Mouse (Mus musculus) gastrocnemius, postnatal 36 days (tissue): ENCODE measurements around the gene Arid3a. TPM values are rescaled to one million over a fixed set of nuclear protein-coding genes. Genes with fewer than 3 reads are reported as not detected.
"Not testable (repeated sequence)": the region's sequence is repeated elsewhere in the genome, so short reads cannot be mapped to it uniquely, and the experiment has no call there.

ENCODE experiments used
- DNase-seq, 2 experiments: peaks; one replicate each; pipeline ENCODE4 v3.0.0; 2022
- intact Hi-C: fragments of 180-260 bp; cut with DNase I; formaldehyde crosslinking; loops from one replicate; pipeline ENCODE4 v1.15.1; 2025
- long read RNA-seq, 2 experiments: library from polyadenylated mRNA; stranded (forward); transcript quantifications; one replicate each; pipeline ENCODE4 v2.0.0; 2021
- total RNA-seq, 2 experiments: library from RNA; stranded (reverse); gene quantifications; 2 replicates each; pipeline ENCODE4 v1.2.3; 2021

Arid3a gene
- total RNA-seq: 1 to 10 TPM; 1.3 to 1.8 TPM
- long read RNA-seq, experiment 1, partial matches to known transcripts: 0 of 1 reads
- long read RNA-seq, experiment 1, other reads (novel, unspliced or antisense): 1 of 1 reads
- long read RNA-seq, experiment 2, partial matches to known transcripts: 0 of 5 reads
- long read RNA-seq, experiment 2, other reads (novel, unspliced or antisense): 5 of 5 reads

GRCm38 (mm10) chr10:79926491-79927323 lies at the start of gene Arid3a:
Gene Arid3a, plus strand, starts transcription at chr10:79927043.
- peak; percentile 77 to 83 for DNase-seq
- intact Hi-C loops: loop anchor here (2.0 kb wide), 1 partner anchor 28 kb away; no protein-coding TSS in a partner anchor

GRCm38 (mm10) chr10:79877174-79877573 lies 49.7 kb upstream of the Arid3a start:
- no peak for DNase-seq
- intact Hi-C loops: no loop called here

GRCm38 (mm10) chr10:79877757-79878156 lies 49.1 kb upstream of the Arid3a start:
- intact Hi-C loops: no loop called here
- DNase-seq: peak; percentile 55 to 58

GRCm38 (mm10) chr10:79879527-79879926 lies 47.3 kb upstream of the Arid3a start:
- intact Hi-C loops: no loop called here

GRCm38 (mm10) chr10:79880721-79881120 lies 46.1 kb upstream of the Arid3a start:
- intact Hi-C loops: loop anchor here (5.0 kb wide), 1 partner anchor 48 kb away; no protein-coding TSS in a partner anchor
- DNase-seq: no peak

More at GRCm38 (mm10) chr10:79879527-79879926, 47.3 kb upstream of the Arid3a start:
- DNase-seq: no peak

- DNase-seq: no peak
- intact Hi-C loops: loop anchor here (5.0 kb wide), 1 partner anchor 50 kb away; no protein-coding TSS in a partner anchor
These were observed 44.9 kb upstream of the Arid3a start for GRCm38 (mm10) chr10:79881981-79882380.

- DNase-seq: peak; percentile 75 to 77
- intact Hi-C loops: loop anchor here (5.0 kb wide), 1 partner anchor 51 kb away; no protein-coding TSS in a partner anchor
These were observed 43.4 kb upstream of the Arid3a start for GRCm38 (mm10) chr10:79883297-79884084.

DNA sequence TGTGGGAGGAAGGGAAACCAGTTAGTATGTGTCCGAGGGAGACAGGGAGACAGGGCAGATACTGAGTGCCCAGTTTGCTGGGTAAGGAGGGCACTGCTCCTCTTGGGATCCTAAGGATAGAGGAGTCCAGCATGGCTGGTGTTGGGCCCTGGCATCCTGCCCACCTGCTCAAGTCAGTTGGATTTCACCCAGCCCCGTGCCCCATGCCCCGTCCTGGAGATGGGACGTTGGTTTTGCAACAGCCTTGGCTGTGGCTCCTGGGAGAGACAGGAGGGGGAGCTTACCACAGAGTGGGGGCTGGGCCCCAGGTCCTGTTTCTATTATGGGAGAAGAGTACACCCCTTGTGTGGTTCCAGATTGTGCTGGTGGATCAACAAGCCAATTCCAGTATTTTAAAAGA lies 42.4 kb upstream of the Arid3a start:
- intact Hi-C loops: loop anchor here (5.0 kb wide), 1 partner anchor 52 kb away; no protein-coding TSS in a partner anchor
- DNase-seq: peak; percentile 54 to 58

- not testable (repeated sequence) for DNase-seq
- intact Hi-C loops: loop anchor here (5.0 kb wide), 1 partner anchor 53 kb away; no protein-coding TSS in a partner anchor
These were observed 41.9 kb upstream of the Arid3a start for GRCm38 (mm10) chr10:79884938-79885337.

DNA sequence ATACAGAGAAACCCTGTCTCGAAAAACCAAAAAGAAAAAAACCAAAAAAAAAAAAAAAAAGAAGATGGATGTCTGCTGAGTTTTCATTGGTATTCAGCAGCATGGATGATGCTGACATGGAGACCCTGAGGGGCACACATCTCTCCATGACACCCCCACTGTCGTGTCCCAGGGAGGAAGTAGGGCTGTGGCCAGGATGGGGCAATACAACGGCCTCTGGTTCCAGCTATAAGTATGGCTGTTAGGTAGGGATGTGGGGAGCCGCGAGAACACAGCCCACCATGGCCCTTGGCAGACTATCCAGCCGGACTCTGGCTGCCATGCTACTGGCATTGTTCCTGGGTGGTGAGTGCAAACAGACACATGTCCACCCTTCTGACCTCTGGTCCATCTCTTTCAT lies 40.8 kb upstream of the Arid3a start, which contains the start of gene Elane:
Gene Elane (plus strand): TSS at position 194 of the 400 bp plus-strand sequence.
- no peak for DNase-seq
- intact Hi-C loops: no loop called here

DNA sequence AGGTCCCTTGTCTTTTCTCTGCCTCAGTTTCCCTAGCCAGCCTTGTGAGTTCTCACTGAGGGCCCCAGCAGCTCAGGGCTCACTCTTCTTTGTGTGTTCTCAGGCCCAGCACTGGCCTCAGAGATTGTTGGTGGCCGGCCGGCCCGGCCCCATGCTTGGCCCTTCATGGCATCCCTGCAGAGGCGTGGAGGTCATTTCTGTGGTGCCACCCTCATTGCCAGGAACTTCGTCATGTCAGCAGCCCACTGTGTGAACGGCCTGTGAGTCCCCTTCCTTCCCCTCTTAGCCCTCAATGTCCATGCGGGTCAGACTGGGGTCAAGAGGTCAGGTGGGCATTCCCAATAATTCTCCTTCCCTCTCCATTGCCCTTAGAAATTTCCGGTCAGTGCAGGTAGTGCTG lies 40.2 kb upstream of the Arid3a start:
- intact Hi-C loops: no loop called here
- DNase-seq: no peak

- intact Hi-C loops: no loop called here
- no peak for DNase-seq
These were observed 37.5 kb upstream of the Arid3a start for GRCm38 (mm10) chr10:79889386-79889785.

- intact Hi-C loops: loop anchor here (2.0 kb wide), 1 partner anchor 66 kb away; no protein-coding TSS in a partner anchor
- no peak for DNase-seq
These were observed 36.2 kb upstream of the Arid3a start, which contains the start of gene Cfd for GRCm38 (mm10) chr10:79890670-79891069. Gene Cfd, plus strand, starts transcription at chr10:79890853.

- intact Hi-C loops: loop anchor here (1.0 kb wide), 1 partner anchor 32 kb away; no protein-coding TSS in a partner anchor
- peak; percentile 67 to 70 for DNase-seq
These were observed 34.3 kb upstream of the Arid3a start for GRCm38 (mm10) chr10:79892451-79893118.

- no peak for DNase-seq
- intact Hi-C loops: no loop called here
These were observed 30.5 kb upstream of the Arid3a start for GRCm38 (mm10) chr10:79896306-79896705.

- DNase-seq: no peak
- intact Hi-C loops: no loop called here
These were observed 30.0 kb upstream of the Arid3a start for GRCm38 (mm10) chr10:79896814-79897213.

DNA sequence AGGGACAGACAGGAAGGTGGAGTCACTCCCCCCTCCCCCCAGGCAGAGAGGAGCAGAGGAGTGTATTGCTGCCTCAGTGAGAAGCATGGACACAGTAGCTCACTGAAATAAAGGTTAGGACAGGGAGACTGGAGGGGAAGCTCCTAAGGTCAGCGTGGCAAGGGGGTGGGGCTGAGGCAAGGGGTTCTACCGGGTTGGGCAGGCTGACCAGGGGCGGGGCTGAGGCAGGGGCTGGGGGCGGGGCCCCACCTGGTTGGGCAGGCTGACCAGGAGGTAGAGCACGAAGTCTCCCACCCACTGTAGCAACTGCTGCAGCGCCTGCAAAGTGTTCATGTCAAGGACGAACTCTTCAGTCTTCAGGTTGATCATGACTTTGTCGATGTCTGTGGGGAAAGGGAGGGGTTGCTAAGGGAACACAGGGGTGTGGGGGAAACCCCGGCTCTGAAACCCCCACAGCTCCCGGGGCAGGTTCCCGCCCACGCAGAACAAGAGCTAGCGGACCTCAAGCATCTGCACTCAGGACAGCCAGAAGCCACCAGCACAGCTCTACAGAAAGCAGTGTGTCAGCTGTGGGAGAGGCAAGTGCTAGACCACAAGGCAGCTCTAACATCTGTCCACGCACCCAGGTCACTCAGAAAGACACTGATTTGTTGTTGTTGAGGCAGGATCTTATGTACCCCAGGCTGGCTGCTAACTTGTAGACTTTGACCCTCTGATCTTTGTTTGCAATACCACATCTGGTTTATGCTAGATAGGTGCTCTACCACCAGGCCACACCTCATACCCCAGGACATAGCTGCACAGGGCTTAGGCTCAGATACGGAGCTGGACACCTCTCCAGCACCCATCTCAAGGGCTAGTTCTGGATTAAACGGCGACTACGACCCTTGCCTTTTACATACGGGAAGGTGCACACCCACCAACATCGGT lies 29.3 kb upstream of the Arid3a start:
- intact Hi-C loops: no loop called here
- DNase-seq: no peak

DNA sequence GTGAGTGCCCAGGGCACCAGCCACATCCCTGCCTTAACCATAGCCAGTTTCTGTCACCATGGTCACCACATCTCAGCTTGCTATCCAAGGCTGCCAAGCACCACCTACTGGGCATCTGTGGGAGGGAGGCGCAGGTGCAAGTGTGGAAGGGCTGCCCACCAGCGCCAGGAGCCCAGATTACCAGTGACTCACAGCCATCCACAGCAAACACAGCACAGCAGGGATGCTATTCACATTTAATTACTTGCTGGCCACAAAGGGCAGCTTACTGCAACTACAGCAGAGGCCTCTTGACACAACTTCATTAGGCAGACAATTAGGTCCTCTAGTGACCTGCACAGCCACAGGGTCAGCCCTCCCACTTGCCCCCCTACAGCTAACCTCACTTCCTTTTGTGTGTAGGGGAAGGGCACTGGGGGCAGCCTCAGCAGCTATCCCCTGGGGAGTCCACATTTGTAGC lies 25.9 kb upstream of the Arid3a start:
- intact Hi-C loops: no loop called here

DNA sequence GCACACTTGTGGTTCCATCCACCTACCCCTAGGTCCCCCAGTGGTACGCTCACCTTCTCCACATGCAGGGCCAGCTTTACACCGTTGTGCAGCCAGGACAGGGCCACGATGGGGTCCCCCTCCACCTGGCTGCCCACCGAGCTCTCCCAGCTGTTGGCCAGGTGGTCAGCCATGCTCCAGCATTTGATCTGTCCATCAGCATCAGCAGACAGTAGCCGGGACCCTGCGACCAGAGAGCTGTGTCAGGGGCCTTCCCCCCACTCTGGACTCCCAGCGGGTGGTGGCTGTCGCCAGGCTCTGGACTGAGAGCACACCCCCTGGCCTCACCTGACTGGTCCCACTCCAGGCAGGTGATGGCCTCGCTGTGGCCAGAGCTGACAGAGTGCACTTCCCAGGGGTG lies 20.1 kb upstream of the Arid3a start:
- no peak for DNase-seq
- intact Hi-C loops: no loop called here

More for the DNA sequence above, 25.9 kb upstream of the Arid3a start:
- no peak for DNase-seq
